Mouse (Mus musculus) 3T3-L1 (cell line): Measurements from ENCODE around the gene Bglap3.

Experiments
- DNase-seq: peaks from one replicate; pipeline ENCODE4 v3.0.0-alpha.2; 2015; ENCODE audit warnings: low read depth, low spot score

The Bglap3 gene

DNA sequence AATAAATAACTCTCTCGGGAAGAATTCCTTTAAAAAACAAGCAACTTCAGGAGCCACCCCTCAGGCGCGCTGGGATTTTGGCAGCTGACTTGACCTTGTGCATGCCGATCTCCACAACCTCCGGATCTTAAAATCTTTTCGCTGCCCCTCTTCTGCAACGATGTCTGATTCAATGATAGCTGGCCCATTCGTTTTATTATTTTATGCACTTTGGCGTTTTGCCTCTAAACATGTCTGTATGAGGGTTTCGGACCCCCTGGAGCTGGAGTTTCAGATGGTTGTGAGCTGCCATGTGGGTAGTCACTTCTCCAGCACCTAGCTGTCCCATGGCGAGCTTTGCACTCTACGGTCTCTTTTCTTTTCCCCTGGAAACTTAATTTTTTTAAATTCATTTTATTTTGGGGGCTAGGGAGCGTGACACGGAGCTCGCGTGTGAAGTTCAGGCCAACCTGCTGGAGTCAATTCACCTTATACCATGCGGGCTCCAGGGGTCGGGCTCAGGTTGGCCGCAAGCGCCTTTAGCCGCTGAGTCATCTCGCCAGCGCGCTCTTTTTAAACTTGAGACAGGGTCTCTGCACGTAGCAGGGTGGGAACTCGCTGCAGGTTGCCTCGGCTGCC lies 37.0 kb downstream of the Bglap3 start:
- peak; percentile 66 for DNase-seq

DNA sequence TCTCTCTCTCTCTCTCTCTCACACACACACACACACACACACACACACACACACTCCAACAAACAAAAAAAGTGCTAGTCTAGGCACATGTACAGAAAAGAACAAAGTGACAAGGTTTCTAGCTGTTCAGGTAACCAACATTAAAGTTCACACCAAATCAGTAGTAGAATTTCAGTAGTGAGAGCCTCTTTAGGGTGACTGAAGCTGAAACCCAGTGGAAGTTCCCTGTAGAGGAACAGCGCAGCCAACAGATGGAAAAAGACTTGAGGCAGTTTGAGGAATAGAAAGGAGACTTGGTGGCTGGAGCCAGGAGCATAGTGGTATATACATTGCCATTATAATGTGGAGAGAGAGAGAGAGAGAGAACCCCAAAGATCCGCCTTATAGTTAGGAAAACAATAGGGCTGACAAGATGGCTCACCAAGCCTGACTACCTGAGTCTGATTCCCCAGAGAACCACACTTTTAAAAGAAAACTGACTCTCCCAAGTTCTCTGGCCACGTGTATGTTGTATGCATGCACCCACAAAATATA lies 37.6 kb downstream of the Bglap3 start:
- no peak for DNase-seq

- no peak for DNase-seq
Observed at GRCm38 (mm10) chr3:88334029-88334658, 38.4 kb downstream of the Bglap3 start.

GRCm38 (mm10) chr3:88331282-88331681 lies 41.3 kb downstream of the Bglap3 start:
- peak; percentile 74 for DNase-seq

GRCm38 (mm10) chr3:88328956-88329355 lies 43.6 kb downstream of the Bglap3 start:
- no peak for DNase-seq

DNA sequence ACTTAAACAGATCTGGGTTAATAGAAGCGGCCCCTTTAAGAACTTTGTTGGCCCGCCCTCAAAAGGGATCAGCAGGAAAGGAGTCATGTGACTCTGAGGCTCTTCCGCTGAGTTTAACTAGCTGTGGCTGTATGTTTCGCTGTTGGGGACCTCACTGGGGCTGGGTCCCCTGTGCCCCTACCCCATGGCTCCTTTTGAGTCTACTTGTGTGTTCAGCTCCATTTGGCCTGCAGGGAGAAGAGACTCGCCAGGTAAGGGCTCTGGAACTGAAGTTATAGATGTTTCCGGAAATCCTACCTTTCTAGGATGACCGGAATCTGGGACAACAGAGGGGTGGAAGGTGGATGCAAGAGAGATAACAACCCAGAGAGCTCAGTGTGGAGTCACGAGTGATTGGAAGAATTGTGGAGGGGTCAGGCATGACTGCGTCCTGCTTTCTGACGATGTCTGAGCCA lies 47.6 kb downstream of the Bglap3 start, which contains the start of gene Glmp:
TSS of gene Glmp (plus strand) at position 73 of the 455 bp plus-strand sequence.
- DNase-seq = peak; percentile 86
